Mouse (Mus musculus) midbrain, embryonic 16.5 days (tissue): ENCODE measurements around the gene Slc2a2. TPM values are rescaled to one million over a fixed set of nuclear protein-coding genes. Genes with fewer than 3 reads are reported as not detected.

ENCODE experiments used
- ATAC-seq: fragments of 200-750 bp; cut with Nextera tagmentation; 2 replicates; pipeline ENCODE4 v1.8.0; 2017; ENCODE audit warnings: moderate TSS enrichment
- H3K27ac ChIP-seq: fragments of 300-500 bp; sonication (generic); 2 replicates; pipeline ENCODE4 v1.5.1; 2014; ENCODE audit warnings: mild to moderate bottlenecking, low read length, mixed read lengths
- H3K27me3 ChIP-seq: fragments of 300-500 bp; sonication (generic); 2 replicates; pipeline ENCODE4 v1.6.1; 2014; ENCODE audit warnings: low read depth, low read length, mixed read lengths; ENCODE audit not compliant: control insufficient read depth, insufficient read depth
- H3K36me3 ChIP-seq: fragments of 300-500 bp; sonication (generic); 2 replicates; pipeline ENCODE4 v1.6.1; 2014; ENCODE audit warnings: mild to moderate bottlenecking, low read length, moderate library complexity, mixed read lengths; ENCODE audit not compliant: control insufficient read depth, insufficient read depth
- H3K4me1 ChIP-seq: fragments of 300-500 bp; sonication (generic); 2 replicates; pipeline ENCODE4 v1.6.1; 2014; ENCODE audit warnings: mild to moderate bottlenecking, low read length, mixed read lengths; ENCODE audit not compliant: control insufficient read depth, insufficient read depth
- H3K4me2 ChIP-seq: fragments of 300-500 bp; sonication (generic); 2 replicates; pipeline ENCODE4 v1.6.1; 2014; ENCODE audit warnings: mild to moderate bottlenecking, low read length, mixed read lengths
- H3K4me3 ChIP-seq: fragments of 300-500 bp; sonication (generic); 2 replicates; pipeline ENCODE4 v1.5.1; 2014; ENCODE audit warnings: low read depth, mild to moderate bottlenecking, low read length, moderate library complexity, mixed read lengths
- H3K9ac ChIP-seq: fragments of 300-500 bp; sonication (generic); 2 replicates; pipeline ENCODE4 v1.6.1; 2014; ENCODE audit warnings: low read depth, low read length, mixed read lengths
- H3K9me3 ChIP-seq: fragments of 300-500 bp; sonication (generic); replicated peaks from 2 replicates; pipeline ENCODE4 v1.6.1; 2014; ENCODE audit warnings: mild to moderate bottlenecking, low read length, mixed read lengths; ENCODE audit not compliant: control insufficient read depth, poor library complexity, severe bottlenecking
- WGBS: fragments of 180-500 bp; shearing (Covaris S2); extraction: QIAGEN DNeasy Blood & Tissue Kit; methylation state at CpG from one replicate; pipeline ENCODE4 v1.1.7; 2014; 5-methylcytosine and 5-hydroxymethylcytosine counted together
- polyA plus RNA-seq: library from polyadenylated mRNA; unstranded; fragments of >200 nt; fragmentation: Nextera tagmentation; extraction: Ambion mirVana; gene quantifications from 2 replicates; pipeline ENCODE4 v1.2.1, GENCODE M21; 2015

Slc2a2 gene
- polyA plus RNA-seq, 1 experiment from 2014 or later = 0.11 TPM

DNA sequence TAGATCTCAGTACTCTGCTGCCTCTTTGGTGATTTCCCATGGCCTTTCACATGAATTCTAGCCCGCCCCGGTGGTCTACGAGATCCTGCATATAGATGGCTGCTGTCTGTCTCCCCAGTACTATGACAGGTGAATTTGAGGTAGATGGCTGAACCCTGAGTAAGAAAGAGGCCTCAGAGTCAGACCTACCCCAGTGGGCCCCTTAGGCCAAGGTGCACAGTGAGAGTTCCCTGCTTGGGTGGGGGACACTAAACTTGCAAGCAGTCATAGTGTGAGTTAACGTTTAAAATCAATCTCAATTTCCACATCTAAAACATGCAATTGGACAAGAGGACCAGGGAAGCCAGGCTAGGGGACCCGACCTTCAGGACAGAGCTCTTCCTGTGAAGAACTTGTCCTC, 2.9 kb upstream of the Slc2a2 start:
- no peak overlapping the region for H3K27ac ChIP-seq
- no peak overlapping the region for H3K9ac ChIP-seq
- H3K4me2 ChIP-seq = no peak overlapping the region
- H3K4me3 ChIP-seq = no peak overlapping the region
- ATAC-seq = no peak
- no peaks in the 10 kb centered on the region for H3K27me3 ChIP-seq
- no peaks in the 10 kb centered on the region for H3K36me3 ChIP-seq
- H3K4me1 ChIP-seq = no peaks in the 10 kb centered on the region
- WGBS = 92% methylated on average over 5 of the region's 5 CpGs
- H3K9me3 ChIP-seq = no peaks in the 10 kb centered on the region

DNA sequence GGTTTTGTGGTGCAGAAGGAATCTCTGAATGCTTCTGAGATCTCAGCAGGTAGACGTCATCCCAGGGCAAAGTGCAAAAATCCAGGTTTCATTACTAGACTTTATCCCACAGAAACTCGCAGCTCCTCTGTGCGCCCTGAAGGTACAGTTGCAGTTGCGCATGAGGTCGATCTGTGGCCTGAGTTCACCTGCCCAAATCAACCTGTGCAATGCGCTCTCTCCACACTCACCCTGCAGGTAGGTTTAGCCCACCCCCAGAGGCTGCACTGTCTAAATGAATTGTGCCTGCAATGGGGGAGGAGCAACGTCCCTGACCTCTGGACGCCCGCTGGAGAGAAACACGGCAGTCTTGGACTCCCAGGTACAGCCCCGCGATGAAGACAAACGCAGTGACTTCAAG, 2.1 kb upstream of the Slc2a2 start:
- no peaks in the 10 kb centered on the region for H3K27me3 ChIP-seq
- no peaks in the 10 kb centered on the region for H3K4me1 ChIP-seq
- H3K4me2 ChIP-seq = no peak overlapping the region
- ATAC-seq = no peak
- H3K27ac ChIP-seq = no peak overlapping the region
- H3K4me3 ChIP-seq = no peak overlapping the region
- H3K9ac ChIP-seq = no peak overlapping the region
- no peaks in the 10 kb centered on the region for H3K36me3 ChIP-seq
- H3K9me3 ChIP-seq = no peaks in the 10 kb centered on the region
- 83% methylated on average over 13 of the region's 13 CpGs for WGBS

DNA sequence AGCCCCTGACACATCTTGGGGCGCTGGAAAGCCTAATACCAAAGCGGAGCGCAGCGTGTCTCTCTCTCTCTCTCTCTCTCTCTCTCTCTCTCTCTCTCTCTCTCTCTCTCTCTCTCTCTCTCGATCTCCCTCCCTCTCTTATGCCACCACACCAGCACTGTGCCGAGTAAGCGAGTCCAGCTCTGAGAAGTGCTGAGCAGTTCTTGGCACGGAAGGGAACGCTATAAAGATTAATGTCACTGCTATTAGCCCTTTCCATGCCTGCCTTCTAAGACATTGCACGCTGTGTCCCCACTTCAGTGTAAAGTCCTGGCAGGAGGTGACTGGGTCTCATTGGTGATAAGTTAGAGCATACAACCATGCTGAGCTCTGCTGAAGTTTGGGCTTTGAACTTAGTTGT, 1.5 kb upstream of the Slc2a2 start:
- no peak for ATAC-seq
- 91% methylated on average over 10 of the region's 10 CpGs for WGBS

DNA sequence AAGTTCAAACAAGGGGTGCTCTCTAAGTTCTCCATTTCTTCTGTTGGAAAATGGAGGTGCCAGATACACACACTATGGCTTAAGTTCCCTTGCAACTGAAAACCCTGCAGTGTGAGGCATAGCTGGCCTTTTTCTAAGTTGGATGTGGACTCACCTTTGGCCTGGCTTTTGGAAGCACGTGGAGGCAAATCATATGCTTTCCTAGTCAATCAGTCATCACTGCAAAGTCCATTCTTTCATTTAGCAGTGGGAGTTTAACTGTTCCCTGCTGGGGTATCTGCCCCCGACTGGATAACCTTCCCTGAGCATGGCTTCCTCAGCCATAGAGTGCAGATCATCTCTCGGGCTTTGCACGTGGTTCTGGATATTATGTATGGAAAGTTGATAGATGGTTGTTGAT, 1.9 kb downstream of the Slc2a2 start:
- no peaks in the 10 kb centered on the region for H3K4me1 ChIP-seq
- no peak overlapping the region for H3K9ac ChIP-seq
- no peak overlapping the region for H3K4me2 ChIP-seq
- H3K27ac ChIP-seq = no peak overlapping the region
- H3K27me3 ChIP-seq = no peaks in the 10 kb centered on the region
- no peak for ATAC-seq
- H3K36me3 ChIP-seq = no peaks in the 10 kb centered on the region
- 71% methylated on average over 4 of the region's 4 CpGs for WGBS
- no peaks in the 10 kb centered on the region for H3K9me3 ChIP-seq
- no peak overlapping the region for H3K4me3 ChIP-seq

More for the DNA sequence above, 1.5 kb upstream of the Slc2a2 start:
- H3K4me2 ChIP-seq = no peak overlapping the region
- H3K4me3 ChIP-seq = no peak overlapping the region
- no peak overlapping the region for H3K9ac ChIP-seq
- H3K27me3 ChIP-seq = no peaks in the 10 kb centered on the region
- no peaks in the 10 kb centered on the region for H3K9me3 ChIP-seq
- no peak overlapping the region for H3K27ac ChIP-seq
- H3K4me1 ChIP-seq = no peaks in the 10 kb centered on the region
- no peaks in the 10 kb centered on the region for H3K36me3 ChIP-seq

DNA sequence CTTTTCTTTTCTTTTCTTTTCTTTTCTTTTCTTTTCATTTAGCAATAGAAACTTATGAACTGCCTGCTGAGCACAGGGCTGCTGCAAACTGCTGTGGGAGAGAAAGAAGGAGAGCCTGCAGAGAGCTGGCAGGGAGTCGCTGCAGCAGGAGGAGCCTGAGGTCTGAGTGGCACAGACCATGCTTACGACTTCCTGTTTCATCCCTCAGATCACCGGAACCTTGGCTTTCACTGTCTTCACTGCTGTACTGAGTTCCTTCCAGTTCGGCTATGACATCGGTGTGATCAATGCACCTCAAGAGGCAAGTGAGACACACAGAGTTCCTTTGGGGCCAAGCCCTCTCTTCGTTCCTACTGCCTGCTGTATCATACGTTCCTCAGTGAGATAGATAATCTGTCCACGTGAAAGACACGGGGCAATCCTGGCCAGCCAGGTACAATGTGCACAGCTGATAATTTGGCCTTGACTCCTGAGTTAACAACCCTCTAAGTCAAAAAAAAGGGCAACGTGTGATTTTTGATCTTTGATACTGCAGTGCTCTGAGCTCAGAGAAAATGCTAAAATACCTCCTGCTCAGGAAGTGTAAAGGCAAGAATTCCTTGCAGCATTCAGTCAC, 7.9 kb downstream of the Slc2a2 start:
- Histone ChIP-seq H3K9ac (no peak overlapping the region), H3K9me3 (no peaks in the 10 kb centered on the region), H3K4me2 (no peak overlapping the region), H3K27me3 (no peaks in the 10 kb centered on the region), H3K4me1 (no peaks in the 10 kb centered on the region), H3K36me3 (no peaks in the 10 kb centered on the region), H3K27ac (no peak overlapping the region), H3K4me3 (no peak overlapping the region)
- ATAC-seq = no peak
- 65% methylated on average over 10 of the region's 10 CpGs for WGBS

DNA sequence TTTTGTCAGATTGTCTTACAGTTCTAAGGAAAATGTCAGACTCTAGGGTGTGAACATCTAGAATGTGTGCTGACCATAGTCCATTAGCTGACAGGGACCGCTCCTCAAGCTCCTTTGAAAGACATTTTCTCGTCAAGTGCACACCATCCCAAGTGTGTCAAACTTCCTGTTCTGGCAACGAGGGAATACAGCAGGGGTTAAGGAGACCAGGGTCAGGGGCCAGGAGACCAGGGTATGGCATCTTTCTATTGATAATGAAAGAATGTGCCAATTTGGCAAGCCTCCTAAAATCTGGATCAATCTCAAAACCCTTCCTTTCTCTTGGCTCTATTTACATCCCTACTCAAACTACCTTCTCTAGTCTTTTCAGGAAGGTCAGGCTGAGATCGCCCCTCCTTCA, 9.0 kb downstream of the Slc2a2 start:
- H3K4me2 ChIP-seq = no peak overlapping the region
- H3K4me3 ChIP-seq = no peak overlapping the region
- no peaks in the 10 kb centered on the region for H3K27me3 ChIP-seq
- no peaks in the 10 kb centered on the region for H3K36me3 ChIP-seq
- no peak overlapping the region for H3K27ac ChIP-seq
- no peak overlapping the region for H3K9ac ChIP-seq
- 83% methylated on average over 4 of the region's 4 CpGs for WGBS
- H3K9me3 ChIP-seq = no peaks in the 10 kb centered on the region
- ATAC-seq = no peak
- no peaks in the 10 kb centered on the region for H3K4me1 ChIP-seq

DNA sequence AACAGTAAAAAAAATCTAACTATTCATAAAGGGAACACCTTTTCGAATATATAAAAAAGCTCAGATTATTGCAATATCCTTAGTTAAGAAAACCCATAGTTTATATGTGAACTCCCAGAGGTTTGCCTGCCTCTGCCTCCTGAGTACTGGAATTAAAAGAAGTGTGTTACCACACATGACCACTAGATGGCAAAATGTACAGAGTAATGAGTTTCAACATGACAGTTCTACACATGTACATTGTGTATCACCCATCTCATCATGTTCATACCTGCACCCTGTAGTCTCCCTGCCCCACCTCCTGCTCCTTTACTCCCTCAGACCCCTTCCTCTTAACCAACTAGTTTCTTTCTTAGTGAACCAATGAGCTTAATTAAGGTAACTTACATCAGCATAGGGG, 12.0 kb downstream of the Slc2a2 start:
- H3K4me2 ChIP-seq = no peak overlapping the region
- H3K9me3 ChIP-seq = no peaks in the 10 kb centered on the region
- 86% methylated on average over 1 of the region's 1 CpGs for WGBS
- no peak for ATAC-seq
- H3K4me1 ChIP-seq = no peaks in the 10 kb centered on the region
- H3K27me3 ChIP-seq = no peaks in the 10 kb centered on the region
- no peaks in the 10 kb centered on the region for H3K36me3 ChIP-seq
- no peak overlapping the region for H3K4me3 ChIP-seq
- no peak overlapping the region for H3K27ac ChIP-seq
- no peak overlapping the region for H3K9ac ChIP-seq

DNA sequence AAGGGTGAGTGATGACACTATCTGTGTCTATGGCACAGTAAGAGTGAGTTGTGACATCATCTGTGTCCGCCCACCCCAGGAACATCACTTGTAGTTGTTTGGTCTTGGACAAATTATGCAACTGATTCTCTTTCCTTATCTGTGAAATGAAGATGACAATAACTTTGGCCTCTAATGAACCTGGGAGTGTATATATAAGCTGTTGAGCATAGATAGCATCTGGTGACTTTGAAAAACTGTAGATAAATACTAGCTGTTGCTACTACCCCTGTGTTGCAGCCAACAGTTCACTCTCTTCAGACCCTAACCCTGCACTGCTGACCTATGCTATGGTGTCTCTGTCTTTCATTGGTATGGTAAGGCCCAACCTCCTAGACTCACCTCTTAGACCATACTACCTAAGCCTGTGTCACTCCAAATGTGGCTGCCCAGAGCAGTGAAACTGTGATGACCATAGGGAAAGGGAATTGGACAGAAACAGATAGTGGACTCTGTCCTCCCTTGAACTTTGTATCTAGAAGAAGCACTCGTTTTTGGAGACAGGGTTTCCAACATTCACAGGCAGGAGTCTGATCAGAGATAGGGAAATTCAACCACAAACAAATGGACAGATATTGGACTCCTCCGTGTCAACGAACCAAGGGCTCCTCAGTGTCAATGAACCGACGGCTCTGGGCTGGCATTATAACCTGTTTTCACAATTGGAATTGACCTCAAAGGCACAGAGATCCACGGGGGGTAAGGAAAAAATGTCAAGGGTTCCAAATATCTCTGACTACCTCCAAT, 16.4 kb downstream of the Slc2a2 start:
- Histone ChIP-seq H3K4me2 (no peak overlapping the region), H3K27me3 (no peaks in the 10 kb centered on the region), H3K36me3 (no peaks in the 10 kb centered on the region), H3K9me3 (no peaks in the 10 kb centered on the region), H3K27ac (no peak overlapping the region), H3K4me3 (no peak overlapping the region), H3K4me1 (no peaks in the 10 kb centered on the region), H3K9ac (no peak overlapping the region)
- 79% methylated on average over 7 of the region's 7 CpGs for WGBS
- no peak for ATAC-seq

DNA sequence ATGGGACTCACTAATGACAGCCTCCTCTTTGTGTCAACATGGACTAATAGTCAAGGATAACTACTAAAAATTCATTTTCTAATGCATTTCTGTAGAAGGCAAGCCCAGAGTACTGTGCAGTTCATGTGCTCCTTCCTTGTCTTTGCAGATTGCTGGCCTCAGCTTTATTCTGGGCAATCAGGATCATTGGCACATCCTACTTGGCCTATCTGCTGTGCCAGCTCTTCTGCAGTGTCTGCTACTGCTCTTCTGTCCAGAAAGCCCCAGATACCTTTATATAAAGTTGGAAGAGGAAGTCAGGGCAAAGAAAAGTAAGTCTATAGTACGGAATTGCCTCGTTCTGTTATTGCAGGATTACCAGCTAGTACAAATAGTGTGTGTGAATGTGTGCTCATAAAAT, 20.8 kb downstream of the Slc2a2 start:
- Histone ChIP-seq H3K4me2 (no peak overlapping the region), H3K27ac (no peak overlapping the region), H3K27me3 (no peaks in the 10 kb centered on the region), H3K9ac (no peak overlapping the region), H3K36me3 (no peaks in the 10 kb centered on the region), H3K9me3 (no peaks in the 10 kb centered on the region), H3K4me1 (no peaks in the 10 kb centered on the region), H3K4me3 (no peak overlapping the region)
- no peak for ATAC-seq
- WGBS = 89% methylated on average over 2 of the region's 2 CpGs
